Mouse (Mus musculus): Measurements from ENCODE around the gene Spon1. TPM values are rescaled to one million over a fixed set of nuclear protein-coding genes. Genes with fewer than 3 reads are reported as not detected.

The Spon1 gene
- polyA plus RNA-seq, 1 experiment from 2014 or later, result 3.2 TPM

GRCm38 (mm10) chr7:114011726-114012443, 246.1 kb downstream of the Spon1 start:
- no peaks in the 10 kb centered on the region for H3K36me3 ChIP-seq (ENCODE audit: control insufficient read depth, insufficient read depth)
- ATAC-seq, result no peak
- no peak overlapping the region for H3K9ac ChIP-seq (ENCODE audit: low read depth, low read length)
- 67% methylated on average over 9 of the region's 9 CpGs for WGBS
- H3K4me2 ChIP-seq (replicated peaks; ENCODE audit: low read depth), result no peak overlapping the region
- H3K4me1 ChIP-seq (replicated peaks; ENCODE audit: control insufficient read depth, insufficient read depth, low read length), result no peaks in the 10 kb centered on the region
- no peak overlapping the region for H3K4me3 ChIP-seq (ENCODE audit: low read depth, low read length)
- no peak overlapping the region for H3K27ac ChIP-seq (ENCODE audit: low read depth, low read length)
- H3K27me3 ChIP-seq (replicated peaks; ENCODE audit: control insufficient read depth, insufficient read depth, low read length), result no peaks in the 10 kb centered on the region
- TF ChIP-seq CTCF (IDR thresholded peaks at IDR 0.05; ENCODE audit: low read depth), result no peak
- H3K9me3 ChIP-seq (ENCODE audit: control insufficient read depth), result no peaks in the 10 kb centered on the region

GRCm38 (mm10) chr7:114016001-114016949, 250.5 kb downstream of the Spon1 start:
- no peak overlapping the region for H3K4me3 ChIP-seq (ENCODE audit: low read depth, low read length)
- no peak overlapping the region for H3K9ac ChIP-seq (ENCODE audit: low read depth, low read length)
- no peaks in the 10 kb centered on the region for H3K36me3 ChIP-seq (ENCODE audit: control insufficient read depth, insufficient read depth)
- ATAC-seq, result no peak
- H3K9me3 ChIP-seq (ENCODE audit: control insufficient read depth), result no peaks in the 10 kb centered on the region
- H3K27ac ChIP-seq (ENCODE audit: low read depth, low read length), result no peak overlapping the region
- 72% methylated on average over 8 of the region's 8 CpGs for WGBS
- TF ChIP-seq CTCF (IDR thresholded peaks at IDR 0.05; ENCODE audit: low read depth), result no peak
- no peaks in the 10 kb centered on the region for H3K4me1 ChIP-seq (replicated peaks; ENCODE audit: control insufficient read depth, insufficient read depth, low read length)
- no peak overlapping the region for H3K4me2 ChIP-seq (replicated peaks; ENCODE audit: low read depth)
- no peaks in the 10 kb centered on the region for H3K27me3 ChIP-seq (replicated peaks; ENCODE audit: control insufficient read depth, insufficient read depth, low read length)

GRCm38 (mm10) chr7:114018861-114019260, 253.1 kb downstream of the Spon1 start:
- ATAC-seq, result no peak
- 84% methylated on average over 3 of the region's 3 CpGs for WGBS
- Histone ChIP-seq H3K9me3 (ENCODE audit: control insufficient read depth) (no peaks in the 10 kb centered on the region), H3K4me1 (replicated peaks; ENCODE audit: control insufficient read depth, insufficient read depth, low read length) (no peaks in the 10 kb centered on the region), H3K4me2 (replicated peaks; ENCODE audit: low read depth) (no peak overlapping the region), H3K4me3 (ENCODE audit: low read depth, low read length) (no peak overlapping the region), H3K36me3 (ENCODE audit: control insufficient read depth, insufficient read depth) (no peaks in the 10 kb centered on the region), H3K27me3 (replicated peaks; ENCODE audit: control insufficient read depth, insufficient read depth, low read length) (no peaks in the 10 kb centered on the region), H3K27ac (ENCODE audit: low read depth, low read length) (no peak overlapping the region), H3K9ac (ENCODE audit: low read depth, low read length) (no peak overlapping the region)
- TF ChIP-seq CTCF (IDR thresholded peaks at IDR 0.05; ENCODE audit: low read depth), result no peak

- H3K9me3 ChIP-seq (ENCODE audit: control insufficient read depth), result no peaks in the 10 kb centered on the region
- no peak for ATAC-seq
- H3K36me3 ChIP-seq (ENCODE audit: control insufficient read depth, insufficient read depth), result no peaks in the 10 kb centered on the region
- H3K4me3 ChIP-seq (ENCODE audit: low read depth, low read length), result peak overlapping the region; percentile 56
- peak overlapping the region; percentile 45; the same call in 1 of the 2 replicates for H3K9ac ChIP-seq (ENCODE audit: low read depth, low read length)
- H3K27ac ChIP-seq (ENCODE audit: low read depth, low read length), result no peak overlapping the region
- peak overlapping the region; percentile 74 for H3K4me2 ChIP-seq (replicated peaks; ENCODE audit: low read depth)
- TF ChIP-seq CTCF (IDR thresholded peaks at IDR 0.05; ENCODE audit: low read depth), result no peak
- H3K27me3 ChIP-seq (replicated peaks; ENCODE audit: control insufficient read depth, insufficient read depth, low read length), result no peaks in the 10 kb centered on the region
- WGBS, result 8% methylated on average over 11 of the region's 11 CpGs
- no peaks in the 10 kb centered on the region for H3K4me1 ChIP-seq (replicated peaks; ENCODE audit: control insufficient read depth, insufficient read depth, low read length)
Measured at GRCm38 (mm10) chr7:114020057-114020703, 254.4 kb downstream of the Spon1 start.

GRCm38 (mm10) chr7:114020704-114021093, 254.9 kb downstream of the Spon1 start:
- Histone ChIP-seq H3K27ac (ENCODE audit: low read depth, low read length) (no peak overlapping the region), H3K4me3 (ENCODE audit: low read depth, low read length) (peak overlapping the region; percentile 56), H3K27me3 (replicated peaks; ENCODE audit: control insufficient read depth, insufficient read depth, low read length) (no peaks in the 10 kb centered on the region), H3K4me2 (replicated peaks; ENCODE audit: low read depth) (peak overlapping the region; percentile 74), H3K9ac (ENCODE audit: low read depth, low read length) (peak overlapping the region; percentile 45; the same call in 1 of the 2 replicates), H3K9me3 (ENCODE audit: control insufficient read depth) (no peaks in the 10 kb centered on the region), H3K4me1 (replicated peaks; ENCODE audit: control insufficient read depth, insufficient read depth, low read length) (no peaks in the 10 kb centered on the region), H3K36me3 (ENCODE audit: control insufficient read depth, insufficient read depth) (no peaks in the 10 kb centered on the region)
- WGBS, result under 1% methylated on average over 11 of the region's 11 CpGs
- TF ChIP-seq CTCF (IDR thresholded peaks at IDR 0.05; ENCODE audit: low read depth), result peak; percentile 93
- ATAC-seq, result peak; percentile 48; the same call in 1 of the 2 replicates

- Histone ChIP-seq H3K36me3 (ENCODE audit: control insufficient read depth, insufficient read depth) (no peaks in the 10 kb centered on the region), H3K4me2 (replicated peaks; ENCODE audit: low read depth) (no peak overlapping the region), H3K4me3 (ENCODE audit: low read depth, low read length) (no peak overlapping the region), H3K4me1 (replicated peaks; ENCODE audit: control insufficient read depth, insufficient read depth, low read length) (no peaks in the 10 kb centered on the region), H3K27me3 (replicated peaks; ENCODE audit: control insufficient read depth, insufficient read depth, low read length) (no peaks in the 10 kb centered on the region), H3K27ac (ENCODE audit: low read depth, low read length) (no peak overlapping the region), H3K9ac (ENCODE audit: low read depth, low read length) (no peak overlapping the region), H3K9me3 (ENCODE audit: control insufficient read depth) (no peaks in the 10 kb centered on the region)
- ATAC-seq, result no peak
- WGBS, result 90% methylated on average over 8 of the region's 8 CpGs
- no peak for TF ChIP-seq CTCF (IDR thresholded peaks at IDR 0.05; ENCODE audit: low read depth)
Measured at GRCm38 (mm10) chr7:114026923-114027322, 261.1 kb downstream of the Spon1 start.

All from intestine, postnatal 0 days (tissue).